Mouse (Mus musculus): ENCODE measurements around the gene Gata3. TPM values are rescaled to one million over a fixed set of nuclear protein-coding genes. Genes with fewer than 3 reads are reported as not detected.

The Gata3 gene
- polyA plus RNA-seq, 1 experiment from 2014 or later, result 4.8 TPM

GRCm38 (mm10) chr2:9877966-9878563 lies 11.8 kb downstream of the Gata3 start:
- Histone ChIP-seq H3K27me3 (replicated peaks; ENCODE audit: control insufficient read depth, insufficient read depth, low read length) (peaks cover 95% of the 10 kb centered on the region), H3K4me1 (replicated peaks; ENCODE audit: control insufficient read depth, insufficient read depth, low read length) (peaks cover 15% of the 10 kb centered on the region), H3K27ac (ENCODE audit: low read depth, low read length) (no peak overlapping the region), H3K4me3 (ENCODE audit: low read depth, low read length) (peak overlapping the region; percentile 56), H3K9me3 (ENCODE audit: control insufficient read depth, low read length) (no peaks in the 10 kb centered on the region), H3K4me2 (peak overlapping the region; percentile 84), H3K36me3 (ENCODE audit: control insufficient read depth, insufficient read depth, low read length) (no peaks in the 10 kb centered on the region), H3K9ac (ENCODE audit: low read depth, low read length) (no peak overlapping the region)
- DNase-seq (ENCODE audit: low spot score) (no peak), ATAC-seq (replicated peaks; ENCODE audit: low FRiP score) (no peak)
- 1% methylated on average over 19 of the region's 19 CpGs for WGBS

- Histone ChIP-seq H3K27me3 (replicated peaks; ENCODE audit: control insufficient read depth, insufficient read depth, low read length) (peaks cover 88% of the 10 kb centered on the region), H3K4me1 (replicated peaks; ENCODE audit: control insufficient read depth, insufficient read depth, low read length) (peaks cover 15% of the 10 kb centered on the region), H3K9ac (ENCODE audit: low read depth, low read length) (peak overlapping the region; percentile 41; the same call in 1 of the 2 replicates), H3K36me3 (ENCODE audit: control insufficient read depth, insufficient read depth, low read length) (no peaks in the 10 kb centered on the region), H3K9me3 (ENCODE audit: control insufficient read depth, low read length) (no peaks in the 10 kb centered on the region), H3K27ac (ENCODE audit: low read depth, low read length) (no peak overlapping the region), H3K4me3 (ENCODE audit: low read depth, low read length) (peak overlapping the region; percentile 56), H3K4me2 (peak overlapping the region; percentile 84)
- ATAC-seq (replicated peaks; ENCODE audit: low FRiP score) (no peak), DNase-seq (ENCODE audit: low spot score) (no peak)
- under 1% methylated on average over 35 of the region's 35 CpGs for WGBS
Observed at GRCm38 (mm10) chr2:9877326-9877690, 12.5 kb downstream of the Gata3 start.

- H3K27ac ChIP-seq (ENCODE audit: low read depth, low read length), result no peak overlapping the region
- H3K9ac ChIP-seq (ENCODE audit: low read depth, low read length), result peak overlapping the region; percentile 41
- WGBS, result 3% methylated on average over 31 of the region's 31 CpGs
- ATAC-seq (replicated peaks; ENCODE audit: low FRiP score) (no peak), DNase-seq (ENCODE audit: low spot score) (no peak)
- no peaks in the 10 kb centered on the region for H3K36me3 ChIP-seq (ENCODE audit: control insufficient read depth, insufficient read depth, low read length)
- peak overlapping the region; percentile 56 for H3K4me3 ChIP-seq (ENCODE audit: low read depth, low read length)
- H3K27me3 ChIP-seq (replicated peaks; ENCODE audit: control insufficient read depth, insufficient read depth, low read length), result peaks cover 82% of the 10 kb centered on the region
- peaks cover 15% of the 10 kb centered on the region for H3K4me1 ChIP-seq (replicated peaks; ENCODE audit: control insufficient read depth, insufficient read depth, low read length)
- H3K4me2 ChIP-seq, result peak overlapping the region; percentile 84
- no peaks in the 10 kb centered on the region for H3K9me3 ChIP-seq (ENCODE audit: control insufficient read depth, low read length)
Observed at GRCm38 (mm10) chr2:9876621-9877325, 13.1 kb downstream of the Gata3 start.

GRCm38 (mm10) chr2:9875676-9876357 lies 14.0 kb downstream of the Gata3 start:
- Histone ChIP-seq H3K4me1 (replicated peaks; ENCODE audit: control insufficient read depth, insufficient read depth, low read length) (peaks cover 7% of the 10 kb centered on the region), H3K4me2 (peak overlapping the region; percentile 84), H3K9me3 (ENCODE audit: control insufficient read depth, low read length) (no peaks in the 10 kb centered on the region), H3K27me3 (replicated peaks; ENCODE audit: control insufficient read depth, insufficient read depth, low read length) (peaks cover 76% of the 10 kb centered on the region), H3K9ac (ENCODE audit: low read depth, low read length) (no peak overlapping the region), H3K36me3 (ENCODE audit: control insufficient read depth, insufficient read depth, low read length) (no peaks in the 10 kb centered on the region), H3K27ac (ENCODE audit: low read depth, low read length) (no peak overlapping the region), H3K4me3 (ENCODE audit: low read depth, low read length) (peak overlapping the region; percentile 14; the same call in 1 of the 2 replicates)
- 36% methylated on average over 12 of the region's 12 CpGs for WGBS
- ATAC-seq (replicated peaks; ENCODE audit: low FRiP score) (no peak), DNase-seq (ENCODE audit: low spot score) (no peak)

GRCm38 (mm10) chr2:9875220-9875619 lies 14.6 kb downstream of the Gata3 start:
- DNase-seq (ENCODE audit: low spot score) (no peak), ATAC-seq (replicated peaks; ENCODE audit: low FRiP score) (no peak)
- WGBS, result 16% methylated on average over 4 of the region's 4 CpGs
- no peak overlapping the region for H3K27ac ChIP-seq (ENCODE audit: low read depth, low read length)
- H3K4me1 ChIP-seq (replicated peaks; ENCODE audit: control insufficient read depth, insufficient read depth, low read length), result peaks cover 6% of the 10 kb centered on the region
- no peaks in the 10 kb centered on the region for H3K36me3 ChIP-seq (ENCODE audit: control insufficient read depth, insufficient read depth, low read length)
- H3K9me3 ChIP-seq (ENCODE audit: control insufficient read depth, low read length), result no peaks in the 10 kb centered on the region
- 0 out of 2 replicates have a peak overlapping the region, but pooled peaks have one; percentile 2 for H3K4me3 ChIP-seq (ENCODE audit: low read depth, low read length)
- H3K4me2 ChIP-seq, result peak overlapping the region; percentile 30
- H3K9ac ChIP-seq (ENCODE audit: low read depth, low read length), result no peak overlapping the region
- H3K27me3 ChIP-seq (replicated peaks; ENCODE audit: control insufficient read depth, insufficient read depth, low read length), result peaks cover 71% of the 10 kb centered on the region

GRCm38 (mm10) chr2:9874467-9875219 lies 15.2 kb downstream of the Gata3 start:
- ATAC-seq (replicated peaks; ENCODE audit: low FRiP score) (no peak), DNase-seq (ENCODE audit: low spot score) (no peak)
- no peaks in the 10 kb centered on the region for H3K9me3 ChIP-seq (ENCODE audit: control insufficient read depth, low read length)
- H3K27ac ChIP-seq (ENCODE audit: low read depth, low read length), result no peak overlapping the region
- no peaks in the 10 kb centered on the region for H3K36me3 ChIP-seq (ENCODE audit: control insufficient read depth, insufficient read depth, low read length)
- peaks cover 65% of the 10 kb centered on the region for H3K27me3 ChIP-seq (replicated peaks; ENCODE audit: control insufficient read depth, insufficient read depth, low read length)
- H3K4me3 ChIP-seq (ENCODE audit: low read depth, low read length), result 0 out of 2 replicates have a peak overlapping the region, but pooled peaks have one; percentile 2
- no peak overlapping the region for H3K9ac ChIP-seq (ENCODE audit: low read depth, low read length)
- H3K4me2 ChIP-seq, result peak overlapping the region; percentile 30
- H3K4me1 ChIP-seq (replicated peaks; ENCODE audit: control insufficient read depth, insufficient read depth, low read length), result peaks cover 3% of the 10 kb centered on the region
- 37% methylated on average over 39 of the region's 39 CpGs for WGBS

GRCm38 (mm10) chr2:9873757-9874156 lies 16.1 kb downstream of the Gata3 start:
- Histone ChIP-seq H3K9me3 (ENCODE audit: control insufficient read depth, low read length) (no peaks in the 10 kb centered on the region), H3K9ac (ENCODE audit: low read depth, low read length) (no peak overlapping the region), H3K27ac (ENCODE audit: low read depth, low read length) (no peak overlapping the region), H3K27me3 (replicated peaks; ENCODE audit: control insufficient read depth, insufficient read depth, low read length) (peaks cover 58% of the 10 kb centered on the region), H3K36me3 (ENCODE audit: control insufficient read depth, insufficient read depth, low read length) (no peaks in the 10 kb centered on the region), H3K4me1 (replicated peaks; ENCODE audit: control insufficient read depth, insufficient read depth, low read length) (peaks cover 3% of the 10 kb centered on the region), H3K4me3 (ENCODE audit: low read depth, low read length) (no peak overlapping the region), H3K4me2 (no peak overlapping the region)
- ATAC-seq (replicated peaks; ENCODE audit: low FRiP score) (no peak), DNase-seq (ENCODE audit: low spot score) (no peak)
- WGBS, result 44% methylated on average over 2 of the region's 2 CpGs

- no peak overlapping the region for H3K27ac ChIP-seq (ENCODE audit: low read depth, low read length)
Observed at GRCm38 (mm10) chr2:9872682-9873081, 17.2 kb downstream of the Gata3 start.

More at GRCm38 (mm10) chr2:9872682-9873081, 17.2 kb downstream of the Gata3 start:
- H3K4me1 ChIP-seq (replicated peaks; ENCODE audit: control insufficient read depth, insufficient read depth, low read length), result peaks cover 3% of the 10 kb centered on the region
- H3K27me3 ChIP-seq (replicated peaks; ENCODE audit: control insufficient read depth, insufficient read depth, low read length), result peaks cover 48% of the 10 kb centered on the region
- H3K36me3 ChIP-seq (ENCODE audit: control insufficient read depth, insufficient read depth, low read length), result no peaks in the 10 kb centered on the region
- H3K4me2 ChIP-seq, result peak overlapping the region; percentile 5; the same call in 1 of the 2 replicates
- WGBS, result 19% methylated on average over 12 of the region's 12 CpGs
- DNase-seq (ENCODE audit: low spot score) (no peak), ATAC-seq (replicated peaks; ENCODE audit: low FRiP score) (no peak)
- no peaks in the 10 kb centered on the region for H3K9me3 ChIP-seq (ENCODE audit: control insufficient read depth, low read length)
- H3K9ac ChIP-seq (ENCODE audit: low read depth, low read length), result no peak overlapping the region
- no peak overlapping the region for H3K4me3 ChIP-seq (ENCODE audit: low read depth, low read length)

Data from liver, embryonic 11.5 days (tissue).